Comparison of ENCODE assay signal across 9 mouse cellular contexts in genomic region chr1:133801743-133802142, GRCm38 (mm10). TPM values are rescaled to one million over a fixed set of nuclear protein-coding genes. Genes with fewer than 3 reads are reported as not detected.
DNase-seq lines count a peak whose midpoint lies in the region; ATAC-seq and TF ChIP-seq lines count a peak whose summit lies in the region.
"Had no signal": no experiment of that assay in that cellular context is flagged by ENCODE, and none has a peak within 500 bp of the region (broad histone marks: within the 10 kb centered on the region; RNA-seq: fewer than 3 reads in every experiment).

No protein-coding gene starts in this region.

- no peaks in the 10 kb centered on the region for H3K9me3 ChIP-seq in hindbrain, embryonic 14.5 days (ENCODE audit: control insufficient read depth, low read length)
- no peaks in the 10 kb centered on the region for H3K9me3 ChIP-seq in hindbrain, postnatal 0 days (ENCODE audit: low read length)
- H3K9me3 ChIP-seq in liver, postnatal 0 days (ENCODE audit: low read length), result no peaks in the 10 kb centered on the region
- H3K9me3 ChIP-seq: hindbrain, embryonic 13.5 days had no signal

- DNase-seq in hindbrain, embryonic 14.5 days (ENCODE audit: low spot score), result no peak
- DNase-seq in hindbrain, postnatal 0 days (ENCODE audit: low spot score), result no peak
- DNase-seq in right cerebral cortex, adult 18-20 months, result peak; percentile 31
- no peak for DNase-seq in right cerebral cortex, postnatal 4 days
- DNase-seq in liver, postnatal 0 days, result no peak
- no peak for DNase-seq in adrenal gland, adult (ENCODE audit: inconsistent age in 2 of 2, low spot score in 1 of 2)
- DNase-seq: cerebellum, adult 11-12 months had no signal

- no peaks in the 10 kb centered on the region; the same call in 1 of the 2 replicates for H3K27me3 ChIP-seq in hindbrain, embryonic 14.5 days (ENCODE audit: control insufficient read depth, insufficient read depth, low read length)
- H3K27me3 ChIP-seq in hindbrain, postnatal 0 days (ENCODE audit: insufficient read depth, low read length), result no peaks in the 10 kb centered on the region
- 0 out of 2 replicates have a peak, but pooled peaks cover 4% of the 10 kb centered on the region for H3K27me3 ChIP-seq in liver, postnatal 0 days (ENCODE audit: insufficient read depth, low read length)

- no peaks in the 10 kb centered on the region for H3K36me3 ChIP-seq in hindbrain, embryonic 14.5 days (replicated peaks; ENCODE audit: control insufficient read depth, insufficient read depth)
- H3K36me3 ChIP-seq in hindbrain, postnatal 0 days (ENCODE audit: insufficient read depth, low read length), result no peaks in the 10 kb centered on the region
- H3K36me3 ChIP-seq in liver, postnatal 0 days (replicated peaks; ENCODE audit: insufficient read depth, low read length), result no peaks in the 10 kb centered on the region
- H3K36me3 ChIP-seq: hindbrain, embryonic 13.5 days had no signal

- H3K27ac ChIP-seq in hindbrain, embryonic 14.5 days, result no peak overlapping the region
- H3K27ac ChIP-seq in hindbrain, postnatal 0 days, result no peak overlapping the region
- no peak overlapping the region for H3K27ac ChIP-seq in liver, postnatal 0 days (ENCODE audit: low read depth)
- H3K27ac ChIP-seq: hindbrain, embryonic 13.5 days had no signal

- ATAC-seq in hindbrain, embryonic 14.5 days (ENCODE audit: low FRiP score), result no peak
- ATAC-seq in hindbrain, postnatal 0 days, result no peak
- peak; percentile 23 for ATAC-seq in granulocyte monocyte progenitor cell, adult 5-6 weeks (replicated peaks; ENCODE audit: poor library complexity, severe bottlenecking)
- ATAC-seq in liver, postnatal 0 days, result no peak

- no peak overlapping the region for H3K9ac ChIP-seq in hindbrain, embryonic 14.5 days
- no peak overlapping the region for H3K9ac ChIP-seq in hindbrain, postnatal 0 days (replicated peaks; ENCODE audit: low read length)
- no peak overlapping the region for H3K9ac ChIP-seq in liver, postnatal 0 days (replicated peaks)

- H3K4me3 ChIP-seq in hindbrain, embryonic 14.5 days (replicated peaks; ENCODE audit: low read length), result no peak overlapping the region
- H3K4me3 ChIP-seq in hindbrain, postnatal 0 days (ENCODE audit: low read length), result no peak overlapping the region
- H3K4me3 ChIP-seq in liver, postnatal 0 days (ENCODE audit: low read depth, low read length), result no peak overlapping the region

- H3K4me2 ChIP-seq in hindbrain, embryonic 14.5 days (replicated peaks), result peak overlapping the region; percentile 63; the same call in 1 of the 2 replicates
- no peak overlapping the region for H3K4me2 ChIP-seq in hindbrain, postnatal 0 days (ENCODE audit: low read depth, low read length)
- H3K4me2 ChIP-seq in liver, postnatal 0 days (ENCODE audit: low read depth, low read length), result peak overlapping the region; percentile 76

- WGBS in hindbrain, embryonic 14.5 days, result 76% methylated on average over 5 of the region's 5 CpGs
- 78% methylated on average over 5 of the region's 5 CpGs for WGBS in hindbrain, postnatal 0 days
- WGBS in liver, postnatal 0 days (ENCODE audit: insufficient replicate concordance), result 55% methylated on average over 5 of the region's 5 CpGs

- no peak for TF ChIP-seq EP300 in liver, postnatal 0 days (IDR thresholded peaks at IDR 0.05; ENCODE audit: low read depth)

- TF ChIP-seq CTCF in hindbrain, postnatal 0 days (IDR thresholded peaks at IDR 0.05; ENCODE audit: low read depth), result no peak
- TF ChIP-seq CTCF in liver, postnatal 0 days (IDR thresholded peaks at IDR 0.05; ENCODE audit: low read depth), result no peak

- peaks cover 25% of the 10 kb centered on the region for H3K4me1 ChIP-seq in hindbrain, embryonic 14.5 days (replicated peaks; ENCODE audit: control insufficient read depth, insufficient read depth, low read length)
- peaks cover 5% of the 10 kb centered on the region; the same call in 1 of the 2 replicates for H3K4me1 ChIP-seq in hindbrain, postnatal 0 days (ENCODE audit: insufficient read depth, low read length)
- H3K4me1 ChIP-seq in liver, postnatal 0 days (ENCODE audit: insufficient read depth), result peaks cover 25% of the 10 kb centered on the region

RNA-seq across cellular contexts. Expression of gene Atp2b4, which starts 0.9 kb away (rescaled TPM):
- 21.1 and 23.3 TPM in 2 replicates for polyA plus RNA-seq in hindbrain, embryonic 14.5 days (2014; fragmentation: Nextera tagmentation; extraction: Ambion mirVana)
- 56.6 and 57.3 TPM in 2 replicates for total RNA-seq in hindbrain, postnatal 0 days (2014; rRNA removed)
- 13.2 and 13.4 TPM in 2 replicates for polyA plus RNA-seq in hindbrain, postnatal 0 days (2015; fragmentation: Nextera tagmentation; extraction: Ambion mirVana)
- total RNA-seq in granulocyte monocyte progenitor cell, adult 5-6 weeks (2014; fragmentation: Nextera tagmentation), result 44.2 and 58.3 TPM in 2 replicates
- 27.1 and 32.1 TPM in 2 replicates for total RNA-seq in granulocyte monocyte progenitor cell, adult 5-6 weeks (2017)
- polyA plus RNA-seq in liver, postnatal 0 days (2015; fragmentation: Nextera tagmentation; extraction: Ambion mirVana), result 6.6 and 9.9 TPM in 2 replicates
